Mouse (Mus musculus) stomach, embryonic 16.5 days (tissue): ENCODE measurements around the gene Atp6v0d1. TPM values are rescaled to one million over a fixed set of nuclear protein-coding genes. Genes with fewer than 3 reads are reported as not detected.

Experiments used
- ATAC-seq: fragments of 200-750 bp; cut with Nextera tagmentation; 2 replicates; pipeline ENCODE4 v1.8.0; 2017; ENCODE audit warnings: moderate number of reproducible peaks, moderate TSS enrichment; ENCODE audit not compliant: insufficient read depth, low FRiP score
- H3K27ac ChIP-seq: fragments of 300-500 bp; sonication (generic); 2 replicates; pipeline ENCODE4 v1.5.1; 2014; ENCODE audit warnings: low read length
- H3K27me3 ChIP-seq: fragments of 300-500 bp; sonication (generic); 2 replicates; pipeline ENCODE4 v1.6.1; 2014; ENCODE audit warnings: low read length, control low read depth, mixed read lengths; ENCODE audit not compliant: control insufficient read depth, insufficient read depth
- H3K36me3 ChIP-seq: fragments of 300-500 bp; sonication (generic); 2 replicates; pipeline ENCODE4 v1.6.1; 2014; ENCODE audit warnings: low read length; ENCODE audit not compliant: control insufficient read depth, insufficient read depth
- H3K4me1 ChIP-seq: fragments of 300-500 bp; sonication (generic); 2 replicates; pipeline ENCODE4 v1.6.1; 2014; ENCODE audit warnings: low read length, control low read depth, mixed read lengths; ENCODE audit not compliant: control insufficient read depth, insufficient read depth
- H3K4me2 ChIP-seq: fragments of 300-500 bp; sonication (generic); 2 replicates; pipeline ENCODE4 v1.6.1; 2014; ENCODE audit warnings: low read depth, low read length, mixed read lengths
- H3K4me3 ChIP-seq: fragments of 300-500 bp; sonication (generic); replicated peaks from 2 replicates; pipeline ENCODE4 v1.5.1; 2014; ENCODE audit warnings: mild to moderate bottlenecking, low read length
- H3K9ac ChIP-seq: fragments of 300-500 bp; sonication (generic); 2 replicates; pipeline ENCODE4 v1.6.1; 2014; ENCODE audit warnings: low read length
- H3K9me3 ChIP-seq: fragments of 300-500 bp; sonication (generic); replicated peaks from 2 replicates; pipeline ENCODE4 v1.6.1; 2016; ENCODE audit warnings: low read length, control low read depth; ENCODE audit not compliant: control insufficient read depth
- WGBS: fragments of 180-500 bp; shearing (Covaris S2); extraction: QIAGEN DNeasy Blood & Tissue Kit; methylation state at CpG from one replicate; pipeline ENCODE4 v1.1.7; 2014; 5-methylcytosine and 5-hydroxymethylcytosine counted together
- polyA plus RNA-seq: library from polyadenylated mRNA; unstranded; fragments of >200 nt; fragmentation: Nextera tagmentation; extraction: Ambion mirVana; gene quantifications from 2 replicates; pipeline ENCODE4 v1.2.1, GENCODE M21; 2015

Atp6v0d1 gene
- polyA plus RNA-seq, 1 experiment from 2014 or later, result 83.5 TPM

GRCm38 (mm10) chr8:105546384-105547350, 19.2 kb downstream of the Atp6v0d1 start:
- Histone ChIP-seq H3K36me3 (no peaks in the 10 kb centered on the region), H3K4me2 (no peak overlapping the region), H3K27ac (no peak overlapping the region), H3K4me3 (no peak overlapping the region), H3K9me3 (no peaks in the 10 kb centered on the region), H3K4me1 (peaks cover 15% of the 10 kb centered on the region), H3K27me3 (no peaks in the 10 kb centered on the region), H3K9ac (no peak overlapping the region)
- 71% methylated on average over 6 of the region's 6 CpGs for WGBS
- no peak for ATAC-seq

DNA sequence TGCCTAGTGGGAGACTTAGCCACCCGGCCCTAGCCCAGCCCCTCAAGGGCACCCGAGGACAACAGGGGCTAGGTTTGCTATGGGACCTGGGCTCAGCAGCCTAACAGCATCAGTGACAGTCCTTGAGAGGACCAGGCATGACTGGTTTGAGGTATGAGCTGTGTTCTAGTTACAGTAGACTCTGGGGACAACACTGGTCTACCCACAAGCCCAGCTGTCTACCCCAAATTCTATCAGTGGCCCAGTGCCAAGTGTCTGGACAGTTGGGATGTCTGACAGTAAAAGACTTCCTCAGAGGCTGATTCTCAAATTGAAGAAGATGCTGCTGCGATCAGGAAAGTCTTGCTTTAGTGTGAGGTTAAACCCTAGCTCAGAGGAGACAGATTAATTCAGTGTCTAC, 20.6 kb downstream of the Atp6v0d1 start:
- H3K27ac ChIP-seq, result peak overlapping the region; percentile 63; the same call in 1 of the 2 replicates
- 0 out of 2 replicates have a peak, but pooled peaks have one; percentile 10 for ATAC-seq
- peaks cover 15% of the 10 kb centered on the region for H3K4me1 ChIP-seq
- no peaks in the 10 kb centered on the region for H3K9me3 ChIP-seq
- 81% methylated on average over 3 of the region's 3 CpGs for WGBS
- no peaks in the 10 kb centered on the region for H3K36me3 ChIP-seq
- H3K27me3 ChIP-seq, result no peaks in the 10 kb centered on the region
- H3K4me2 ChIP-seq, result no peak overlapping the region
- no peak overlapping the region for H3K4me3 ChIP-seq
- H3K9ac ChIP-seq, result no peak overlapping the region

DNA sequence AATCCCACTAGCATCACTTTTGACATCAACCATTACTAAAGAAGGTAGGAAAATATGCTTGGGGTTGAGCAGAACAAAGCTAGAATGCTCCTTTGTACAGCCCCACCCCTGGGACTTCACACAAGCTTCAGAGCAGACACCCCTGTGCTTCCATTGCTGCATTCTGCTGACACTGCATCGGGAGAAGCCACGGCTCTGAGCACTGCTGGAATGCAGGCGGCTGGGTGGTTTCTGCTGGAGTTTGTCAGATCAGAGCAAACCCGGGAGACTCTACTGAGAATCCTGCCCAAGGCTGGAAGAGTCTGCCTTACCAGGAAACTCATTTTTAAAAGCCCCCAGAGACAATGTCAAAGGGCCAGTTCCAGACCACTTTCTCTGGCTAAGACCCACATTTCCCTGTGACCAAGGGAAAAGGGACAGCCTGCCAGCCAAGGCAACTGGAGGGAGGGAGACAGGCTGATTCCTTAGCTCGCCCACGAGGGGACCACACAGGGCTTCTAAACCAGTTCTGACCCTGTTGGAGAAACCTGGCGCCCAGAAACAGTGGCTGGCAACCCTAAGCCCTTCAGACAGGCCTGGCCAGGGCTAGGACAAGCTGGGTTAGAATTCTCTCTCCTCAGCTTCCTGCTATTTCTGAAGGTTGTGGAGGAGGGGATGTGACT, 21.2 kb downstream of the Atp6v0d1 start:
- H3K4me3 ChIP-seq, result no peak overlapping the region
- peak; percentile 47; the same call in 1 of the 2 replicates for ATAC-seq
- no peak overlapping the region for H3K4me2 ChIP-seq
- H3K9me3 ChIP-seq, result no peaks in the 10 kb centered on the region
- peak overlapping the region; percentile 63; the same call in 1 of the 2 replicates for H3K27ac ChIP-seq
- no peaks in the 10 kb centered on the region for H3K36me3 ChIP-seq
- H3K4me1 ChIP-seq, result peaks cover 15% of the 10 kb centered on the region
- H3K27me3 ChIP-seq, result no peaks in the 10 kb centered on the region
- no peak overlapping the region; the same call in 1 of the 2 replicates for H3K9ac ChIP-seq
- WGBS, result 41% methylated on average over 7 of the region's 7 CpGs

GRCm38 (mm10) chr8:105543703-105544102, 22.1 kb downstream of the Atp6v0d1 start:
- no peak for ATAC-seq
- Histone ChIP-seq H3K4me1 (peaks cover 15% of the 10 kb centered on the region), H3K27ac (no peak overlapping the region), H3K9me3 (no peaks in the 10 kb centered on the region), H3K4me2 (no peak overlapping the region), H3K36me3 (peaks cover 4% of the 10 kb centered on the region; the same call in 1 of the 2 replicates), H3K9ac (no peak overlapping the region), H3K27me3 (no peaks in the 10 kb centered on the region), H3K4me3 (no peak overlapping the region)
- 21% methylated on average over 1 of the region's 1 CpGs for WGBS

DNA sequence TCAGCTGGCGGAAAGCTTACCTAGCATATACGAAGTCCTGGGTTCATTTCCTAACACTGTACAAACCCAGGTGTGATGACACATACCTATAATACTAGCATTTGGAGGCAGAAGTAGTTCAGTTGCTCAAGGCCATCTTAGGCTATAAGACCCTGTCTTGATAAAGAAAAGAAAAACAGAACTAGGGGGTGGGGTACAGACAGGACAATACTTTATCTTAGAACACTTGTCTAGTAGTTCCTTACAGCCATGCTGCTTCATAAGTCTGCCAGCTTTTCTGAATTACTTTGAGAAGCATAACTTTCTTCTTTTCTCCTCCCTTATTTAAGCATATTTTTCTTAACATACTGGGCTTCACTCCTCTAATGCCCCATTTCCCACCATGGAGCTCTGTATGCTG, 23.0 kb downstream of the Atp6v0d1 start:
- no peak overlapping the region for H3K27ac ChIP-seq

GRCm38 (mm10) chr8:105542032-105542656, 23.7 kb downstream of the Atp6v0d1 start:
- H3K27ac ChIP-seq, result no peak overlapping the region
- H3K36me3 ChIP-seq, result peaks cover 4% of the 10 kb centered on the region; the same call in 1 of the 2 replicates
- ATAC-seq, result no peak
- WGBS, result 79% methylated on average over 3 of the region's 3 CpGs
- H3K4me2 ChIP-seq, result no peak overlapping the region
- H3K4me1 ChIP-seq, result peaks cover 15% of the 10 kb centered on the region
- no peaks in the 10 kb centered on the region for H3K9me3 ChIP-seq
- no peaks in the 10 kb centered on the region for H3K27me3 ChIP-seq
- H3K4me3 ChIP-seq, result no peak overlapping the region
- H3K9ac ChIP-seq, result no peak overlapping the region

More for the DNA sequence above, 23.0 kb downstream of the Atp6v0d1 start:
- ATAC-seq, result no peak
- Histone ChIP-seq H3K27me3 (no peaks in the 10 kb centered on the region), H3K4me2 (no peak overlapping the region), H3K4me1 (peaks cover 15% of the 10 kb centered on the region), H3K36me3 (peaks cover 4% of the 10 kb centered on the region; the same call in 1 of the 2 replicates), H3K9ac (no peak overlapping the region), H3K9me3 (no peaks in the 10 kb centered on the region), H3K4me3 (no peak overlapping the region)
- 88% methylated on average over 2 of the region's 2 CpGs for WGBS

DNA sequence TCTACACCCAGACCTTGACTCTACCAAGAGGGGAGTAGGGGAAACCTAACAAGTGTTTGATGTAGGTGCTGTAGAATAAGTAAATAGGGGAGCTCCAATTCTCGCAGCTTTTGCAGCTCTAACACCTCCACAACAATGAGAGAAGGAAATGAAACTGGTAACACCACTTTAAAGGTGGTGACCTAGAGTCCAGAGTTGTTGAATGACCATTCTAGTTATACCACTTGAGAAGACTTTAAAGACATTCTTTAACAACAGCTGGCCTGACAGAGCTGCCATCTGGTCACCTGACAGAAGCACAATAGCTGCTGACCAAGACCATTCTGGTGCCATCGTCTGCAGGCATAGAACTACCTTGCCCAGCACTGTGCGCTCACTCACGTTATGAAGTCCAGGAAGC, 26.9 kb downstream of the Atp6v0d1 start:
- H3K36me3 ChIP-seq, result peaks cover 4% of the 10 kb centered on the region; the same call in 1 of the 2 replicates
- no peak for ATAC-seq
- H3K4me3 ChIP-seq, result no peak overlapping the region
- WGBS, result 77% methylated on average over 4 of the region's 4 CpGs
- H3K4me1 ChIP-seq, result peaks cover 8% of the 10 kb centered on the region; the same call in 1 of the 2 replicates
- H3K9ac ChIP-seq, result no peak overlapping the region
- no peaks in the 10 kb centered on the region for H3K27me3 ChIP-seq
- no peaks in the 10 kb centered on the region for H3K9me3 ChIP-seq
- H3K27ac ChIP-seq, result no peak overlapping the region
- H3K4me2 ChIP-seq, result no peak overlapping the region

- 79% methylated on average over 6 of the region's 6 CpGs for WGBS
- H3K27me3 ChIP-seq, result no peaks in the 10 kb centered on the region
- no peaks in the 10 kb centered on the region for H3K9me3 ChIP-seq
- H3K4me1 ChIP-seq, result peaks cover 16% of the 10 kb centered on the region
- H3K4me2 ChIP-seq, result no peak overlapping the region
- no peak overlapping the region for H3K27ac ChIP-seq
- H3K36me3 ChIP-seq, result peaks cover 4% of the 10 kb centered on the region; the same call in 1 of the 2 replicates
- ATAC-seq, result no peak
- no peak overlapping the region for H3K9ac ChIP-seq
- no peak overlapping the region for H3K4me3 ChIP-seq
Observed at GRCm38 (mm10) chr8:105537011-105537677, 28.7 kb downstream of the Atp6v0d1 start.
